ENCODE assay signal across 11 mouse cellular contexts in the genomic region with DNA sequence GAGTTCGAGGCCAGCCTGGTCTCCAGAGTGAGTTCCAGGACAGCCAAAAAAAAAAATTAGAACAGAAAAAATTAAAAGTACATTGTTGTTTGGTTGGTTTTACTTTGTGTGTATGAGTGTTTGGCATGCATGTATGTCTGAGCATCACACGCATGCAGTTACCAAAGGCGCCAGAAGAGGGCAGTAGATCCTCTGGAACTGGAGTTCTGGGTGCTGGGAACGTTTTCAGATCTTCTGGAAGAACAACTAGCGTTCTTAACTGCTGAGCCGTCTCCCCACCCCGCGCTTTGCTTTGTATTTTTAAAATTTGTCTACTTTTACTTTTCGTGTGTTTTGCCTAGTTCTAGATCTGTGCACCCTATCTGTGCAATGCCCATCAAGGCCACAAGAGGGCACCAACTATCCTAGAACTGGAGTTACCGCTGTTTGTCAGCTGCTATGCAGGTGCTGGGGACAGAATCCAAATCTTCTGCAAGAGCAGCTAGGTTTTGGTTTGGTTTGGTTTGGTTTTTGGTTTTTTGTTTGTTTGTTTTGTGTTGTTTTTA.
DNase-seq lines count a peak whose midpoint lies in the region; ATAC-seq and TF ChIP-seq lines count a peak whose summit lies in the region.
"Had no signal": no experiment of that assay in that cellular context is flagged by ENCODE, and none has a peak within 500 bp of the region (broad histone marks: within the 10 kb centered on the region; RNA-seq: fewer than 3 reads in every experiment).

No protein-coding gene starts in this region.

- H3K4me2 ChIP-seq in lung, embryonic 14.5 days: no peak overlapping the region
- H3K4me2 ChIP-seq: liver, embryonic 13.5 days had no signal

- TF ChIP-seq EP300 in heart, adult 2 months (IDR thresholded peaks at IDR 0.05; ENCODE audit: insufficient read depth, low read depth, low read length): no peak

- intact Hi-C loops in heart, adult 2 months (cut with DNase I): no loop called here
- intact Hi-C loops in heart, postnatal 14 days (cut with DNase I): no loop called here

- no peak for DNase-seq in heart, adult 2 months
- DNase-seq in heart, postnatal 14 days: no peak
- peak; percentile 5 for DNase-seq in lung, embryonic 14.5 days
- no peak for DNase-seq in lung, postnatal 14 days
- DNase-seq in ES-E14 (ENCODE audit: low read depth, low spot score): peak; percentile 9
- no peak for DNase-seq in neural tube, embryonic 10.5 days (ENCODE audit: extremely low spot score, low spot score)
- DNase-seq in cerebellum, adult 8-10 months: no peak
- DNase-seq: embryo, embryonic 11 days; liver, embryonic 13.5 days had no signal

- no peak for ATAC-seq in lung, embryonic 14.5 days (ENCODE audit: insufficient read depth)
- ATAC-seq: hindbrain, postnatal 0 days had no signal

- no peaks in the 10 kb centered on the region for H3K36me3 ChIP-seq in heart, adult 2 months (ENCODE audit: control insufficient read depth, insufficient read depth, low read length)
- no peaks in the 10 kb centered on the region for H3K36me3 ChIP-seq in lung, embryonic 14.5 days (ENCODE audit: insufficient read depth)
- H3K36me3 ChIP-seq in ES-E14 (ENCODE audit: control insufficient read depth, insufficient read depth, low read length, poor library complexity, severe bottlenecking): no peaks in the 10 kb centered on the region
- H3K36me3 ChIP-seq in small intestine, adult 2 months (ENCODE audit: control insufficient read depth, insufficient read depth, low read length): no peaks in the 10 kb centered on the region
- H3K36me3 ChIP-seq: liver, embryonic 13.5 days had no signal

- H3K4me1 ChIP-seq in heart, adult 2 months (ENCODE audit: control insufficient read depth, insufficient read depth, low read length): no peaks in the 10 kb centered on the region
- H3K4me1 ChIP-seq in lung, embryonic 14.5 days (ENCODE audit: insufficient read depth): no peaks in the 10 kb centered on the region
- no peaks in the 10 kb centered on the region for H3K4me1 ChIP-seq in ES-E14 (ENCODE audit: control insufficient read depth in 2 of 2, insufficient read depth in 2 of 2, low read length in 2 of 2, poor library complexity in 1 of 2)
- no peaks in the 10 kb centered on the region for H3K4me1 ChIP-seq in small intestine, adult 2 months (ENCODE audit: control insufficient read depth, insufficient read depth, insufficient read length, low read length)
- H3K4me1 ChIP-seq: liver, embryonic 13.5 days had no signal

- peaks cover 3% of the 10 kb centered on the region; the same call in 1 of the 2 replicates for H3K9me3 ChIP-seq in lung, embryonic 14.5 days (ENCODE audit: low read depth, low read length)
- no peaks in the 10 kb centered on the region for H3K9me3 ChIP-seq in ES-E14 (ENCODE audit: control insufficient read depth, insufficient read depth, low read depth, low read length)
- H3K9me3 ChIP-seq: liver, embryonic 13.5 days had no signal

- in situ Hi-C loops in ES-E14 (cut with MboI; ENCODE audit: low sequenced_read_pairs in 2 of 2, unreplicated experiment in 2 of 2): no loop called here

- no peaks in the 10 kb centered on the region for H3K79me2 ChIP-seq in heart, adult 2 months (replicated peaks; ENCODE audit: control insufficient read depth, insufficient read depth, low read length)

- no peaks in the 10 kb centered on the region for H3K27me3 ChIP-seq in heart, adult 2 months (ENCODE audit: control insufficient read depth, insufficient read depth, low read length)
- no peaks in the 10 kb centered on the region for H3K27me3 ChIP-seq in lung, embryonic 14.5 days (ENCODE audit: insufficient read depth, low read length)
- H3K27me3 ChIP-seq in small intestine, adult 2 months (ENCODE audit: control insufficient read depth, insufficient read depth, low read length): no peaks in the 10 kb centered on the region
- H3K27me3 ChIP-seq: liver, embryonic 13.5 days had no signal

- TF ChIP-seq POLR2A in heart, adult 2 months (IDR thresholded peaks at IDR 0.05; ENCODE audit: insufficient read depth, low read depth, low read length): no peak
- no peak for TF ChIP-seq POLR2A in small intestine, adult 2 months (IDR thresholded peaks at IDR 0.05; ENCODE audit: low read depth, low read length)

- no peak overlapping the region for H3K27ac ChIP-seq in heart, adult 2 months
- H3K27ac ChIP-seq in lung, embryonic 14.5 days (ENCODE audit: low read depth): no peak overlapping the region
- H3K27ac ChIP-seq in ES-E14 (ENCODE audit: insufficient read depth, low read depth, low read length, poor library complexity, severe bottlenecking): no peak overlapping the region
- no peak overlapping the region for H3K27ac ChIP-seq in small intestine, adult 2 months (ENCODE audit: insufficient read depth, low read depth, low read length)
- H3K27ac ChIP-seq: hindbrain, postnatal 0 days; liver, embryonic 13.5 days had no signal

- no peak overlapping the region for H3K4me3 ChIP-seq in heart, adult 2 months
- H3K4me3 ChIP-seq in lung, embryonic 14.5 days (ENCODE audit: low read depth, low read length): no peak overlapping the region
- no peak overlapping the region for H3K4me3 ChIP-seq in ES-E14 (ENCODE audit: insufficient read depth in 1 of 2, low read depth in 1 of 2, low read length in 2 of 2, poor library complexity in 1 of 2, severe bottlenecking in 1 of 2)
- no peak overlapping the region for H3K4me3 ChIP-seq in small intestine, adult 2 months (ENCODE audit: low read depth, low read length)
- H3K4me3 ChIP-seq: liver, embryonic 13.5 days had no signal

- peak; percentile 60 for TF ChIP-seq CTCF in heart, adult 2 months (IDR thresholded peaks at IDR 0.05)
- peak; percentile 30 for TF ChIP-seq CTCF in lung, embryonic 14.5 days (IDR thresholded peaks at IDR 0.05; ENCODE audit: low read depth)
- TF ChIP-seq CTCF in small intestine, adult 2 months (IDR thresholded peaks at IDR 0.05; ENCODE audit: extremely low read depth, insufficient read length, insufficient replicate concordance, low read depth, low read length): peak; percentile 47; the same call in 1 of the 2 replicates

- no peak overlapping the region for H3K9ac ChIP-seq in heart, adult 2 months (ENCODE audit: low read depth, low read length)
- no peak overlapping the region for H3K9ac ChIP-seq in lung, embryonic 14.5 days
- no peak overlapping the region for H3K9ac ChIP-seq in ES-E14 (ENCODE audit: insufficient read depth, low read depth, low read length, poor library complexity, severe bottlenecking)
- H3K9ac ChIP-seq: liver, embryonic 13.5 days had no signal

- 77% methylated on average over 10 of the region's 10 CpGs for WGBS in heart, adult 2 months
- 69% methylated on average over 10 of the region's 10 CpGs for WGBS in lung, embryonic 14.5 days
- WGBS in small intestine, adult 2 months: 80% methylated on average over 10 of the region's 10 CpGs

TF ChIP-seq in ES-E14, 5 proteins besides CTCF, POLR2A, EP300 and RAD21:
- TF ChIP-seq CHD2 (IDR thresholded peaks at IDR 0.05; ENCODE audit: low read depth, low read length): no peak
- TF ChIP-seq HCFC1 (IDR thresholded peaks at IDR 0.05; ENCODE audit: borderline replicate concordance, insufficient read depth, low read length): no peak
- no peak for TF ChIP-seq ZC3H11A (IDR thresholded peaks at IDR 0.05; ENCODE audit: borderline replicate concordance, low read depth, low read length)
- TF ChIP-seq ZNF384 (IDR thresholded peaks at IDR 0.05; ENCODE audit: low read depth, low read length): no peak
- TF ChIP-seq MAFK (IDR thresholded peaks at IDR 0.05; ENCODE audit: insufficient read depth, low read depth, low read length): no peak

Comparison
In these comparisons a context has a peak if more than half of its experiments do, and no peak if none do; other contexts are left out.
1. DNase-seq: peak in lung, embryonic 14.5 days (single experiment) and ES-E14 (single experiment); none in heart, adult 2 months (0 of 2), heart, postnatal 14 days (0 of 2), lung, postnatal 14 days (single experiment), neural tube, embryonic 10.5 days (single experiment) and cerebellum, adult 8-10 months (single experiment).
2. Peak in every context shown above with its lines, with median percentiles within 50 percentile points of each other: CTCF ChIP-seq.